Mouse (Mus musculus): ENCODE data around the gene Cops7b. TPM values are rescaled to one million over a fixed set of nuclear protein-coding genes. Genes with fewer than 3 reads are reported as not detected.

Gene Cops7b
- polyA plus RNA-seq, 1 experiment from 2014 or later, result 56.5 TPM

DNA sequence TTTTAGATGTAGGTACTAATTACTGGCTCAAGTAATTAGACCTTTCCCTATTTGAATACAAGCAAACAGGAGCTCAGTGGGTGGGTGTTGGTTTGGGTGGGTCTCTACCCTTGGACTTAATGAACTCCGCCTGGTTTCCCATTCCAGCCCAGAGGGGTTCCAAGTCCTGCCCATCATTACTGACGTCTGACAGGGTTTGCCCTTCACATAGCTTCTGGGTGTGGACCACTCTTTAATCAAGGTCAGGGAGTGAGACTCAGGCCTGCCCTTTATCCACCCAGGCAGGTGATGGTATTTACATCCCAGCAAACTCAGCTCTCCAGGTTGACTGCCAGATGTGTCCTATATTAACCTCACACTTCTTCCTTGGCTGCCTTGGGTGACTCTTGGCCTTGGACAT is 64.8 kb downstream of the Cops7b start:
- Histone ChIP-seq H3K27me3 (ENCODE audit: control insufficient read depth, insufficient read depth, low read length) (no peaks in the 10 kb centered on the region), H3K36me3 (replicated peaks; ENCODE audit: control insufficient read depth, insufficient read depth, low read depth, low read length) (no peaks in the 10 kb centered on the region), H3K4me1 (ENCODE audit: control insufficient read depth, insufficient read depth, low read length) (no peaks in the 10 kb centered on the region), H3K4me3 (ENCODE audit: low read depth, low read length) (no peak overlapping the region), H3K9me3 (replicated peaks; ENCODE audit: control insufficient read depth, low read length) (no peaks in the 10 kb centered on the region), H3K9ac (replicated peaks; ENCODE audit: low read length) (no peak overlapping the region), H3K4me2 (ENCODE audit: low read depth, low read length) (no peak overlapping the region), H3K27ac (replicated peaks; ENCODE audit: low read depth, low read length) (no peak overlapping the region)
- 40% methylated on average over 2 of the region's 2 CpGs for WGBS
- no peak for DNase-seq (ENCODE audit: low spot score)
- no peak for ATAC-seq (replicated peaks; ENCODE audit: insufficient number of reproducible peaks, low FRiP score, low TSS enrichment, low read depth)

DNA sequence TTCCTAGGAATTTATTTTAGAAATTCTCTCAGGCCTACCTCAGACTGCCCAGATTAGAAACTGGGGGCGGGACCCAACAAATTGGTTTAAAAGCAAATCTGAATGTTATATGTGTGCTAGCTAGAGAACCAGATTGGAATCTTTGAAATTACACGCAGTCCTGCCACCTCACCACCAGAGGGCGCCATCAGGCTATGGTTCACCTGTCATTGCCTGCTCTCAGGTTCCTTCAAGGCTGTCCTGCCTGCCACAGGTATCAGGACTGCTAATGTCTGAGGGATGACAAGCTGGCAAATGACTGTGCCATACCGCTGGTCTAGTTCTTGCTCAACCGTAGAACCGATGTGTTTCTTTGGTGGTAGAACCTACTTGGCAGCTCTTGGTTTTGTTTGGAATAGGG is 67.6 kb downstream of the Cops7b start:
- no peak overlapping the region for H3K4me2 ChIP-seq (ENCODE audit: low read depth, low read length)
- no peaks in the 10 kb centered on the region for H3K4me1 ChIP-seq (ENCODE audit: control insufficient read depth, insufficient read depth, low read length)
- no peaks in the 10 kb centered on the region for H3K9me3 ChIP-seq (replicated peaks; ENCODE audit: control insufficient read depth, low read length)
- no peak overlapping the region for H3K4me3 ChIP-seq (ENCODE audit: low read depth, low read length)
- WGBS, result 16% methylated on average over 6 of the region's 6 CpGs
- ATAC-seq (replicated peaks; ENCODE audit: insufficient number of reproducible peaks, low FRiP score, low TSS enrichment, low read depth) (no peak), DNase-seq (ENCODE audit: low spot score) (peak; percentile 73)
- no peak overlapping the region for H3K9ac ChIP-seq (replicated peaks; ENCODE audit: low read length)
- H3K27ac ChIP-seq (replicated peaks; ENCODE audit: low read depth, low read length), result no peak overlapping the region
- H3K27me3 ChIP-seq (ENCODE audit: control insufficient read depth, insufficient read depth, low read length), result no peaks in the 10 kb centered on the region
- H3K36me3 ChIP-seq (replicated peaks; ENCODE audit: control insufficient read depth, insufficient read depth, low read depth, low read length), result no peaks in the 10 kb centered on the region

DNA sequence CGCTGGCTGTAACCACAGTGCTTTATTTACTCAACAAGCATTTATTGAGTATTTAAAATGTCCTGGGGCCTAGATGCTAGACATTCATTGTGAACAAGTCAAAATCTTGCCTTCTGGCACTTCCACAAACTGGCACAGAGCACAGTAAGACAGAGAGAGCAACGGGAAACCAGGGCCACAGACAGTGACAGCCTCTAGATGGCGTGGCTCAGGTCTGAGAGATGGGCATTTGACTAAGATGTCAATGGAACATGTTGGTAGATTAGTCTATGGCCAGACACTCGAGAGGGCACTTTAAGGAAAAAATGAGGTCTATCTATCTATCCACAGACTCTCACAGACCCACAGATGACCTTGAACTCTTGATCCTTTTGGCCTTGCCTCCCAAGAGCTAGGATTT is 70.0 kb downstream of the Cops7b start:
- WGBS, result 62% methylated on average over 4 of the region's 4 CpGs
- H3K4me3 ChIP-seq (ENCODE audit: low read depth, low read length), result no peak overlapping the region
- no peak overlapping the region for H3K4me2 ChIP-seq (ENCODE audit: low read depth, low read length)
- no peaks in the 10 kb centered on the region for H3K4me1 ChIP-seq (ENCODE audit: control insufficient read depth, insufficient read depth, low read length)
- H3K27ac ChIP-seq (replicated peaks; ENCODE audit: low read depth, low read length), result no peak overlapping the region
- no peaks in the 10 kb centered on the region for H3K27me3 ChIP-seq (ENCODE audit: control insufficient read depth, insufficient read depth, low read length)
- DNase-seq (ENCODE audit: low spot score) (no peak), ATAC-seq (replicated peaks; ENCODE audit: insufficient number of reproducible peaks, low FRiP score, low TSS enrichment, low read depth) (no peak)
- H3K36me3 ChIP-seq (replicated peaks; ENCODE audit: control insufficient read depth, insufficient read depth, low read depth, low read length), result no peaks in the 10 kb centered on the region
- H3K9ac ChIP-seq (replicated peaks; ENCODE audit: low read length), result no peak overlapping the region
- no peaks in the 10 kb centered on the region for H3K9me3 ChIP-seq (replicated peaks; ENCODE audit: control insufficient read depth, low read length)

DNA sequence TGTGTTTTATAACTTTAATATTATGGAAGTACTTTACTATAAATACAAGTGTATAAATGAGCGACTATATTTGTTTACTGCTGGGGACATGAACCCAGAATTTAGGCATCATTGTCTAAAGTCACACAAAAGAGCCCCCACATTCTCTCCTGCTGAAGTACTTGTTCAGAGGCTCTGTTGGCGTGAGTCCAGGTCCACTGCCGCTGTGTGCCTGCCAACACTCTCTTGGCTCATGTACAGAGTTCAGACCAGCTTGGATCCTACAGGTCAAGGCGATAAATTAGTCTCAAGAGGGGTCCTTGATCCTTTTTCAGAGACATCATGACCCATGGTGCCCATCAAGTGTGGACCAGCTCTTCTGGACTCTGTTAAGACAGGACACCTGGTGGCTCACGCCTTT is 74.4 kb downstream of the Cops7b start:
- 85% methylated on average over 5 of the region's 5 CpGs for WGBS
- no peak for ATAC-seq (replicated peaks; ENCODE audit: insufficient number of reproducible peaks, low FRiP score, low TSS enrichment, low read depth)

More for the DNA sequence above, 74.4 kb downstream of the Cops7b start:
- H3K36me3 ChIP-seq (replicated peaks; ENCODE audit: control insufficient read depth, insufficient read depth, low read depth, low read length), result no peaks in the 10 kb centered on the region
- no peak overlapping the region for H3K9ac ChIP-seq (replicated peaks; ENCODE audit: low read length)
- no peak for DNase-seq (ENCODE audit: low spot score)
- no peaks in the 10 kb centered on the region for H3K27me3 ChIP-seq (ENCODE audit: control insufficient read depth, insufficient read depth, low read length)
- H3K4me1 ChIP-seq (ENCODE audit: control insufficient read depth, insufficient read depth, low read length), result no peaks in the 10 kb centered on the region
- H3K4me3 ChIP-seq (ENCODE audit: low read depth, low read length), result no peak overlapping the region
- no peak overlapping the region for H3K27ac ChIP-seq (replicated peaks; ENCODE audit: low read depth, low read length)
- H3K9me3 ChIP-seq (replicated peaks; ENCODE audit: control insufficient read depth, low read length), result no peaks in the 10 kb centered on the region
- no peak overlapping the region for H3K4me2 ChIP-seq (ENCODE audit: low read depth, low read length)

Small RNA genes within 50 kb of the gene (microRNA-seq; reads per million reads assigned to microRNA genes)
- gene Gm22955 (ENCODE audit: borderline number of aligned reads), result not detected

Other genes with a start within 250 kb of the Cops7b start
- 391 and 429 TPM in 2 replicates for gene Ncl, start 223.5 kb upstream of the Cops7b start, polyA plus RNA-seq (2014; fragmentation: Nextera tagmentation; extraction: Ambion mirVana)
- not detected in 2 replicates for gene Nmur1, start 156.7 kb upstream of the Cops7b start, polyA plus RNA-seq (2014; fragmentation: Nextera tagmentation; extraction: Ambion mirVana)
- gene Tex44, start 156.6 kb upstream of the Cops7b start, polyA plus RNA-seq (2014; fragmentation: Nextera tagmentation; extraction: Ambion mirVana), result not detected in 2 replicates
- 4,004 and 4,291 TPM in 2 replicates for gene Ptma, start 56.2 kb upstream of the Cops7b start, polyA plus RNA-seq (2014; fragmentation: Nextera tagmentation; extraction: Ambion mirVana)
- gene Pde6d, start 275 bp upstream of the Cops7b start, polyA plus RNA-seq (2014; fragmentation: Nextera tagmentation; extraction: Ambion mirVana), result 85.4 and 88.4 TPM in 2 replicates
- gene Nppc, start 87.7 kb downstream of the Cops7b start, polyA plus RNA-seq (2014; fragmentation: Nextera tagmentation; extraction: Ambion mirVana), result 0.34 and 1.4 TPM in 2 replicates
- gene Dis3l2, start 120.9 kb downstream of the Cops7b start, polyA plus RNA-seq (2014; fragmentation: Nextera tagmentation; extraction: Ambion mirVana), result 33.3 TPM in 2 replicates